Mouse (Mus musculus): Measurements from ENCODE around the gene Il7r.
A peak's percentile ranks its signal among the peaks of the same experiment; 100 is the strongest.

The Il7r gene

GRCm38 (mm10) chr15:9472167-9472566 is 57.8 kb downstream of the Il7r start:
- no peak for DNase-seq (ENCODE audit: low spot score in 2 of 2)

- DNase-seq (ENCODE audit: low spot score in 2 of 2), result no peak
Measured at GRCm38 (mm10) chr15:9471053-9471685, 58.8 kb downstream of the Il7r start.

GRCm38 (mm10) chr15:9464039-9464438 is 65.9 kb downstream of the Il7r start:
- no peak for DNase-seq (ENCODE audit: low spot score in 2 of 2)

- DNase-seq (ENCODE audit: low spot score in 2 of 2), result peak in 1 of 2 experiments; percentile 41
Measured at GRCm38 (mm10) chr15:9463521-9464027, 66.4 kb downstream of the Il7r start.

Measured in natural killer cell, adult 2 months (primary cell).